ENCODE assay signal across 9 mouse cellular contexts in genomic region chr4:151140368-151140982, GRCm38 (mm10). TPM values are rescaled to one million over a fixed set of nuclear protein-coding genes. Genes with fewer than 3 reads are reported as not detected.
DNase-seq lines count a peak whose midpoint lies in the region; ATAC-seq lines count a peak whose summit lies in the region.
"Had no signal": no experiment of that assay in that cellular context is flagged by ENCODE, and none has a peak within 500 bp of the region (broad histone marks: within the 10 kb centered on the region; RNA-seq: fewer than 3 reads in every experiment).

No protein-coding gene starts in this region.

- intact Hi-C loops in left cerebral cortex, postnatal 25 days (cut with DNase I) = no loop called here

- DNase-seq in adrenal gland, postnatal 14 days = peak; percentile 64
- DNase-seq in adrenal gland, adult 2 months = no peak
- DNase-seq in cerebellum, postnatal 25 days = peak; percentile 69 to 83
- peak; percentile 75 to 84 for DNase-seq in frontal cortex, postnatal 25 days (ENCODE audit: low spot score in 2 of 2)
- DNase-seq in left cerebral cortex, postnatal 25 days (ENCODE audit: low spot score in 2 of 2) = peak; percentile 93 to 97
- DNase-seq in right cerebral cortex, adult 18-20 months = peak; percentile 95
- DNase-seq in urinary bladder, postnatal 10 days (ENCODE audit: low spot score) = no peak

- no peak for ATAC-seq in inflammation-experienced regulatory T-cells, adult 6 months

RNA-seq across cellular contexts. Expression of gene Gm13090, which starts 51.1 kb away (rescaled TPM):
- not detected in 2 replicates for total RNA-seq in adrenal gland, postnatal 14 days (2021)
- total RNA-seq in adrenal gland, adult 2 months (2021) = not detected
- not detected in 2 replicates for polyA plus RNA-seq in adrenal gland, adult 2 months (2012; rRNA removed)
- total RNA-seq in left cerebral cortex, postnatal 25 days (2021) = not detected
- not detected for polyA plus RNA-seq in inflammation-experienced regulatory T-cells, adult 6 months (2017; shearing (Covaris generic))
- polyA plus RNA-seq: embryonic facial prominence, embryonic 15.5 days had no signal

Comparison
In these comparisons a context has a peak if more than half of its experiments do, and no peak if none do; other contexts are left out.
1. DNase-seq: peak in adrenal gland, postnatal 14 days (single experiment), cerebellum, postnatal 25 days (2 of 2), frontal cortex, postnatal 25 days (2 of 2), left cerebral cortex, postnatal 25 days (2 of 2) and right cerebral cortex, adult 18-20 months (single experiment); none in adrenal gland, adult 2 months (single experiment) and urinary bladder, postnatal 10 days (single experiment).